Mouse (Mus musculus): ENCODE measurements around the gene Rnf227.

Rnf227 gene

DNA sequence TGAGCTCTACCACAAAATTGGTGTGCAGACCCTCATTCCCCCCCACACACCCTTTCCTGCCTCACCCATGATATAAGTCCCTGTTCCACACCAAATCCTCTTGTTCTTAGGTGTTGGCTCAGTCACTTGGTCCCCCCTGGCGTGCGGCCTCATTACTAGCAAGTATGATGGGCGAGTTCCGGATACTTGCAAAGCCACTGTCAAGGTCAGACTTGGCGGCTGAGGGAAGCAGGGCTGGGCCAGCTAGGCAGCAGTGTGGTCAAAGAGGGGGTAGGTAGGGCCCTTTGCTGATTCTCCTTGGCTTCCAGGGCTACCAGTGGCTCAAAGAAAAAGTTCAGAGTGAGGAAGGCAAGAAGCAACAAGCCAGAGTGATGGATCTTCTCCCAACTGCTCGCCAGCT lies 9.1 kb upstream of the Rnf227 start:
- DNase-seq (ENCODE audit: low read depth) = no peak

- peak; percentile 64 for DNase-seq (ENCODE audit: low read depth)
Measured at GRCm38 (mm10) chr11:69331929-69332405, 8.3 kb upstream of the Rnf227 start.

GRCm38 (mm10) chr11:69332713-69333253 lies 7.5 kb upstream of the Rnf227 start:
- no peak for DNase-seq (ENCODE audit: low read depth)

DNA sequence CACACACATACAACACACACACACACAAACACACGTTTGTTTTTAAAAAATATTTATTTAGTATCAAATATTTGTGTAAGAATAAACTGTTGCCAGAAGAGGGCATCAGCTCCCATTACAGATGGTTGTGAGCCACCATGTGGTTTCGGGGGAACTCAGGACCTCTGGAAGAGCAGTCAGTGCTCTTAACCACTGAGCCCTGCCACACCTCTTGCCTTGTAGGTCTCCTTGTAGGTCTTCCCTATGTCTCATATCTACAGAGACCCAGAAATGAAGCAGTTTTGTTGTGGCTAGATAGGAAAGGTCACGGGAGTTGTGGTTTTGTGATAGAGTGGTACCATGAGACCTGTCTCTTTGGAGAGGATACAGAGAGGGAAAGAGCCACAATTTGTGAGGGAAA lies 6.3 kb upstream of the Rnf227 start:
- no peak for DNase-seq (ENCODE audit: low read depth)

- DNase-seq (ENCODE audit: low read depth) = peak; percentile 79
Measured at GRCm38 (mm10) chr11:69334796-69335195, 5.5 kb upstream of the Rnf227 start.

DNA sequence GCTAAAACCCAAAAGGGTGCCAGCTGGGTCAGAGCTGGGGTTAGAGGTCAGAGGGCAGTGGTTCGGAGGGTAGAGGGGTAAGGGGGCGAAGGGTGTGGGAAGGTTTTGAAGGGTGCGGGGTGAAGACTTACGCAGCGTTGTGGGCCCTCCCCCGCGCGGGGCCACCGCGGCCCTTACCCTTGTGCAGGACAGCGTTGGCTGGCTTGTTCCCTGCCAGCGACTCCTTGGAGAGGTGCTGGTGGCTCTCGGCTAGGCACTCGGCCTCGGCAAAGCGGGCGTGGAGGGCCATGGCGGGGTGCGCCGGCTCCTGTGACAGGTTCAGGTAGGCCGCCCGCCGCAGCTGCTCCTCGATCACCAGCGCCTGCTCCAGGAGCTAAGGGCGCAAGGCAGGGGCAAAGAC lies 6.2 kb downstream of the Rnf227 start:
- no peak for DNase-seq (ENCODE audit: low read depth)

DNA sequence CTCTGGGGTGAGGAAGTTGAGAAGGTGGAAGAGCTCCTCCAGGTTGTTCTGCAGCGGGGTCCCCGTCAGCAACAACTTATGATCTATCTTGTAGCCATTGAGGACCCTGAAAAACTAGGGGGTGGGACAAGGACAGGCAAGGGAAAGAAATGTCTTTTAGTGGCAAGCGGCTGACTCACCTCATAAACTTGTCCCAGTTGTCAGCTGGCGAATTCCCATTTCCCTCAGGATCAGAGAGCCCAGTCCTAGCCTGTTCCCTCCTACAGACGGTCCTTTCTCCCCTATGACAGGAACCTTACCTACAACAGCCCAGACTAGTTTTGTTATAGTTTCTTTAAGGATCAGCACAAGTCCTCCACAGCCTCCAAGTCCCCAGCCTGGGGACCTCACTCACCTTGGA lies 16.3 kb downstream of the Rnf227 start:
- no peak for DNase-seq (ENCODE audit: low read depth)

DNA sequence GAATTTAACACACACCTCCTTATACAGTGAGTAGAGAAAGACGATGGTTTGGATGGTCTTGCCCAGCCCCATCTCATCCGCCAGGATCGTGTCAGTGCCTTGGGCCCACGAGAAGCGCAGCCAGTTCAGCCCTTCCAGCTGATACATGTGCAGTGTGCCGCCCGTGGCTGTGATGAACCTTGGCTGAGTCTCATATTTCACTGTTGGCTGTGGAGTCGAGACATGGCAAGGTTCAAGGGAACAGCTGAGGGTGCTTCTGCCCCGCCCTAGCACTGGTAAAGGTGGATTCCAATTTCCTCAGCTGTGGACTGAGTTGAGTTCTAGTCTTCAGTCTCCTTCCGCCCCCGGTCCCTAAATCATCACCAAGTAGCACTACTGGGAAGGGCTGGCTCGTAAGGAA lies 17.4 kb downstream of the Rnf227 start:
- DNase-seq (ENCODE audit: low read depth) = no peak

- no peak for DNase-seq (ENCODE audit: low read depth)
Measured at GRCm38 (mm10) chr11:69362021-69362420, 21.8 kb downstream of the Rnf227 start.

DNA sequence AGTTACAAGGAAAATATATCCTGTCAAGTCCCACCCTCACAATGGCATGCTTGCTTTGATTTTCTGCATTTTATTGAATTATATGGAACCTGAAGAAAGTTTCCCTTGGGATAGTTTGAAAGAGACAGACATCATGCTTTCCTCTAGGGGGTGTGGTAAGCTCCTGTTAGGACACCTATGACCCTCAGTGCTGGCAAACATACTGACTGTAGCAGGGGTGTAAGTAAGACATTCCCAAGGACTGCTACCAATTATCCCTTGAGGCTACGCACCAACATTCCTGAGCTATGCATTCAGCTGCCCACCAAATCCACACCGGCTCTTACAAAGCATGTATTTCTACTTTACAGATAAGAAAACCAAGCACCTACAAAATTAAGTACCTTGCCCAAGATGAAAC lies 22.2 kb downstream of the Rnf227 start:
- no peak for DNase-seq (ENCODE audit: low read depth)

DNA sequence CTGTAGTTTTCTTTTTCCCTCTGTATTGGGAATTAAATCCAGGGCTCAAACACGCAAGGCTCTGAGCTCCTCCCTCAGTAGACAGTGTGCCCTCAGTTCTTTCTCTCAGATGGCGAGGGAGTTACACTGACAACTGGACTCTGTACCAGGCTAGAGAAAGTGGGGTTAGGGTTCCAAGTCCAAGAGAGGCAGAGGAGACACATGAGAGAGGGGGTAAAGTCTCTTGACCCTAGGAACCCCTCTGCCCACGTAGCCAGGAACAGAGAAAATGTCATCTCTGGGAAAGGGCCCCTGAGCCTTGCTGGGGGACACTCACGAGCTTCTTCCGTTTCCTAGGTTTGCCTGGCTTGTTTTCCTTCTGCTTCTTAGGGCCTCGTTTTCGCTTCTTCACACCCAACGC lies 24.1 kb downstream of the Rnf227 start:
- DNase-seq (ENCODE audit: low read depth) = no peak

DNA sequence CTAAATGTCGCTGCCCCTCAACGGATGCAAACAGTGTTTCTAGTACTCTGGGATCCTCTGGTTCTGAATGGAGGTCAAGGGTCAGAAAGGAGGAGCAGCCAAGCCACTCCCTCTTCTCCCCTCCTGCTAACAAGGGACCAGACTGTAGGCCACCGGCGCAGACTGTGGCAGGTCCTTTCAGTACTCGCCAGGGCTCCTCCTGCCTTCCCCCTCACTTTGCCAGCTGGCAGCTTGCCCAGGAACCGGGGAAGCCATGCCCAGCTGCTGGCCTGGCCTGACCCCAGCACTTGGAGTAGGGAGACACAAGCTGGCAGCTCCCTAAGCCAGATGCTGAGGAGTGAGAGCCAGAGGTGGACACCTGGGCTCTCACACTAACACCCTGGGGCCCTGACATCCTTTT lies 24.6 kb downstream of the Rnf227 start:
- peak; percentile 80 for DNase-seq (ENCODE audit: low read depth)

GRCm38 (mm10) chr11:69365722-69366121 lies 25.5 kb downstream of the Rnf227 start:
- DNase-seq (ENCODE audit: low read depth) = no peak

GRCm38 (mm10) chr11:69366157-69366854 lies 26.0 kb downstream of the Rnf227 start:
- DNase-seq (ENCODE audit: low read depth) = peak; percentile 87

DNA sequence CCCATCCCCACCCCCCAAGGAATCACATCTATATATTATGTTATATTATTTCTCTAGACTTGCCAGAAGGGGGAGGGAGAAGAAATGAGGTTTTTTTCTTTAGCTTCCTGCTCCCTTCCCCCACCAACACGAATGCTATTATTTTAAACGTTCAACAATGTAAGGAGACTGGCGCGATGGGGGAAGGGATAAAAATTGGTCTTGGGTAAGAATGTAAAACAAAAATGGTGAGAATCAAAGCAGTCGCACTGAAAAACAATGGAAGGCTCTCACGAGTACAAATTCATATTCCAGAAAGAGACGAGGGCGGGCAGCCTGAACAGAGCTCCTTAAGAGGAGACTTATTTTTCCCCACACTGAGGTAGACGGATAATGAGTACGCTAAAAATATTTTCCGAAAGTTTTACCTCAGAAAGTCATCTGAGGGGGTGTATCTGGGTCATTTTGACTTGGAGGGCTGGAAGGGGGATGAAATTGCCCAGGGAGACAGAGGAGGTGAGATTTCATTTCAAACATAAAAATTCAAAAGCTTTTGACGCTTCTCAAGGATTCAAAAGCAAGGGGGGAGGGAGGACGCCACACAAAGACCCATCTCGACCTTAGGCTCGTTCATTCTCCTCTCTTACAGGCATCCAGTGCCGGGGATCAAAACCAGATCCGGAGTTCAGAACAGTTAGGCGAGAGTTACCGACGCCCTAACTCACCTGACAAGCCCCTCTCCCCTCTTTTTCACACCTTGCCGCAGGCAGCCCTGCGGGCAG lies 26.8 kb downstream of the Rnf227 start:
- DNase-seq (ENCODE audit: low read depth) = no peak

DNA sequence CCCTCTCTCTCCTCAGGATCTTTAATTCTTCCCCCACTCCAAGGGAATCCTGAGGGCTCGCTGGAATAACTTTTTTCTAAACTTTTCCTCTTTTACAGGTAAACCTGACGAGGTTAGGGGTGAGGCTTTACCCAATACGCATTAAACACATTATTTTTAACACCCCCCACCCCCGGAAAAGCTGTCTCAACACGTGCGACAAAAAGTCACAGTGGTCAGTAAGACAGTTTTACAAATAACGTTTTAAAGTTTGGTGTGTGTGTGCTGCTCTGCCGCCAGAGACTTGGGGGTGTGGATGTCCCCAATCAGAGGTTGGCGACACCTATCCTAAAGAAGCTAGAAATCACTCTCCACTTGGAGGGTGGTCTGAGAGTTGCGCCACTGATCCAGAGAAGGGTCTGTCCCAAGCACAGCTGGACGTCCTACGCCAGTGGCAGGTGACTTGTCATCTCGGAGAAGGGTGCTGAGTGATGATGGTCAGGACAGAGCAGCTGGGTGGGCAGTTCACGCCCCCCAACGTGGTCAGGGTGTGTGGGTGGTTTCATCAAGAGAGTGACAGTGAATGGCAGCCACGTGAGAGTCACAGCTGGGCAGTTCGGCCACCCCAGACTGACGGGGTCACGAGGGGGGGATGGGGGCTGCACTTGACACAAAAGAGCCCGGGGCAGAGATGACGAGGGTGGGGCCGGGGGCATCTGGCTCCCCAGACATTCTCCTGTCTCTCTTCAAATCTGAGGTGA lies 27.5 kb downstream of the Rnf227 start:
- no peak for DNase-seq (ENCODE audit: low read depth)

DNA sequence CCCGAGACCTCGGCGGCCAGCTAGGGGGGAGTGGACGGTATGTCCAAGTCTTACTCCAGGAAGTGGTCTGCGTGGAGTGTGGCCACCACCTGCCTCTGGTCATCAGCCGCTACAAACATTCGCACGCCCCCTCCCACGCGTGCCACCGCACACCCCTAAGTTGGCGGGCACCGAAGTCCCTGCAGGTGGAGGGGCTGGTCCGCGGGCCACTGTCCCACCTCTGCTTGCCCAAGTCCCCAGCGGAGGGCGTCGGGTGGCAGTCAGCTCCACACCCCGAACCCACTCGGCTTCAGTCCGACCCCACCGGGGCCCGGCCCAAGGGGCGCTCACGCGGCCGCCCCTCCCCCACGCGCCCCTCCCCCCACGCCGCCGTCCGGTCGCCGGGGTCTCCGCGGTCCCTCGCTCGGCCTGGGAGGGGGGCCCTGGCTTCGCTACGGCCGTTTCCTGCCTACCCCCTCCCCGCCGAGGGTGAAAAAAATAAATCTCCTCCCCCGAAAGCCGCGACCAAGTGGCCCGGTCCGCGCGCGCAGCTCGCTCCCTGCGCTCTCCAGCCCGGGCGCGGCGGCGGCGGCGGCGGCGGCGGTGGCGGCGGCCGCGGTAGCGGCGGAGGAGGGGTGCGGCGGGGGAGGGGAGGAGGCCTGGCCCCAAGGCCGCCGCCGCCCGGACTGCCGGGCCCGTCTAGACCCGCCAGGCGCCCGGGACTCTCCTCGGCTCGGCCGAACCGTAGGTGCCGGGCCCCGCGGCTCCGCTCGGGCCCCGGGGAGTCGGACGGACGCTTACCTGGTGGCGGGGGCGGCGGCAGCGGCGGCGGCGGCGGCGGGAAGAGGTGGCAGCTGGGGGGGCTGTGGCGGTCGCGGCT lies 28.3 kb downstream of the Rnf227 start:
- DNase-seq (ENCODE audit: low read depth) = no peak

DNA sequence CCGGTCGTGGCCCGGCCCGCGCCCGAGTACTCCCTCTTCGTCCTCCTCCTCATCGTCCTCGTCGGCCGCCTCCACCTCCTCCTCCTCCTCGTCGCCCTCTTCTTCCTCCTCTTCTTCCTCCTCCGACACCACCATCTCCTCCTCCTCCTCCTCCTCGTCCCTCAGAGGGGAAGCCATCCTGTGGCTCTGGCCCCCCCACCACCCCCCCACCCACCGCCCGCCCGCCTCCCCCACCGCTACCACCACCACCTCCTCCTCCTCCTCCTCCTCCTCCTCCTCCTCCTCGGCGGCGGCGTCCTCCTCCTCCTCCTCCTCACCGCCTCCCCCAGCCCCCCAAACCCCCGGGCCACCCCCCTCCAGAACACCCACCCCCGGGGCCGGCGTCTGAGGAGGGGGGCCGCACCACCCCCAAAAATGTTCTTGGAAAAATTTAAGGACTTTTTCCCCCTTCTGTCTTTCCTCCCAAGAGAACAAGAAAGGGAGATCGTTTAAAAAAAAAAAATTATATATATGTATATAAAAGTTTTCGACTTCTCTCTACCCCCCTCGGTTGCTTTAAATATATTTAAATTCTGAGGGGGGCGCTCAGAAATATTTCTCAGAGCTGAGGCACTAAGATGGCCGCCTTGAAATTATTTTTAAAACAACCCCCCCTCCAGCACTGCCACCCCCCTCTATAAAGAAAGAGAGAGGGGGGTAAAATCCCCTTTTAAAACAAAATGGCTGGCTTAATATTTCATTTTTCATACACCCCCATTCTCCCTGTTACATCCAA lies 29.1 kb downstream of the Rnf227 start, which contains the start of gene Chd3:
Chd3 (minus strand) TSS at position 192 of the 775 bp plus-strand sequence.
- DNase-seq (ENCODE audit: low read depth) = no peak

DNA sequence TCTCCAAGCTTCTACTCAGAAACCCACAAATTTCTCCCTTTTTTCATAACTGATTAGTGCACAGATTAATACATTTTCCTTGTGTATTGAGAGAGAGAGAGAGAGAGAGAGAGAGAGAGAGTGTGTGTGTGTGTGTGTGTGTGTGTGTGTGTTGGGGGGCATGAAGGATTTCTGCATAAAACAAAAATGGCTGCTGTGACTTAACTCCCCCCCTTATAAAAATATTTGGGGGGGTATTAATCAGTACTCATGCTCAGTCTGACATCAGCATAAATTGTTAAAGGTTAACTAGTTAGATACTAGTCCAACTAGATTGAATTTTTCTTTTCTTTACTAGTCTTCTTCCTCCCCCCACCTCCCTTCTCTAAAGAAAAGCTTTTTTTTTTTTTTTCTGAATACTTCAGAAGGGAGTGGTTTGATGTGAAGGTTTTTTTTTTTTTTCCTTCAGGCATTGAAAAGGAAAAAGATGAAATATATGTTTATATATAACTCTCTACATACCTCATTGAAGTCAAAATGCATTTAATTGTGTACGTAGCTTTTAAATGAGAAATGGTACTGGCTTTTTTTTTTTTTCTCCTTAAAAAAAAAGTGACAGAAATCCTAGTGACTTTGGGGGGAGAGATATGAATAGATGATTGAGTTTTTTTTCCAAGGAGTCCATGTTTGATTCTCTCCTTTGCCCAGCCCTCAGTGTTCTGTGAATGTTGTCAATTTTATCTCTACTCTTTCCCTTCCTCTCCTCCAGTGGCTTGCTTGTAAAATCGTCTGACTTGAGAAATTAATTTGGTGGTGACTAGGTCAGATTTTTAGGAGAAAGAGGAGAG lies 29.9 kb downstream of the Rnf227 start:
- no peak for DNase-seq (ENCODE audit: low read depth)

- DNase-seq (ENCODE audit: low read depth) = no peak
Measured at GRCm38 (mm10) chr11:69370817-69371215, 30.6 kb downstream of the Rnf227 start.
